Mouse (Mus musculus) kidney, embryonic 15.5 days (tissue): ENCODE measurements at regions not wholly inside any gene's neighbourhood (a gene's known extent, or its start where the extent isn't known, plus 50 kb on each side); places are given as distances from the start of the nearest gene placed in this dataset.

ENCODE experiments used
- ATAC-seq: fragments of 200-750 bp; cut with Nextera tagmentation; replicated peaks from 2 replicates; pipeline ENCODE4 v1.8.0; 2017; ENCODE audit warnings: moderate TSS enrichment; ENCODE audit not compliant: low FRiP score
- H3K27ac ChIP-seq: fragments of 300-500 bp; sonication (generic); 2 replicates; pipeline ENCODE4 v1.5.1; 2015; ENCODE audit warnings: mild to moderate bottlenecking, inconsistent platforms
- H3K27me3 ChIP-seq: fragments of 300-500 bp; sonication (generic); 2 replicates; pipeline ENCODE4 v1.6.1; 2015; ENCODE audit warnings: inconsistent platforms
- H3K36me3 ChIP-seq: fragments of 300-500 bp; sonication (generic); 2 replicates; pipeline ENCODE4 v1.6.1; 2015; ENCODE audit warnings: inconsistent platforms
- H3K4me1 ChIP-seq: fragments of 300-500 bp; sonication (generic); 2 replicates; pipeline ENCODE4 v1.6.1; 2015; ENCODE audit warnings: inconsistent platforms
- H3K4me2 ChIP-seq: fragments of 300-500 bp; sonication (generic); 2 replicates; pipeline ENCODE4 v1.6.1; 2015; ENCODE audit warnings: moderate library complexity, mild to moderate bottlenecking, inconsistent platforms
- H3K4me3 ChIP-seq: fragments of 300-500 bp; sonication (generic); replicated peaks from 2 replicates; pipeline ENCODE4 v1.5.1; 2015; ENCODE audit warnings: mild to moderate bottlenecking, inconsistent platforms
- H3K9ac ChIP-seq: fragments of 300-500 bp; sonication (generic); 2 replicates; pipeline ENCODE4 v1.6.1; 2015; ENCODE audit warnings: mild to moderate bottlenecking, inconsistent platforms
- H3K9me3 ChIP-seq: fragments of 300-500 bp; sonication (generic); replicated peaks from 2 replicates; pipeline ENCODE4 v1.6.1; 2016; ENCODE audit warnings: inconsistent platforms
- WGBS: fragments of 180-500 bp; shearing (Covaris S2); methylation state at CpG from one replicate; pipeline ENCODE4 v1.1.7; 2015; ENCODE audit warnings: mixed read lengths; 5-methylcytosine and 5-hydroxymethylcytosine counted together

DNA sequence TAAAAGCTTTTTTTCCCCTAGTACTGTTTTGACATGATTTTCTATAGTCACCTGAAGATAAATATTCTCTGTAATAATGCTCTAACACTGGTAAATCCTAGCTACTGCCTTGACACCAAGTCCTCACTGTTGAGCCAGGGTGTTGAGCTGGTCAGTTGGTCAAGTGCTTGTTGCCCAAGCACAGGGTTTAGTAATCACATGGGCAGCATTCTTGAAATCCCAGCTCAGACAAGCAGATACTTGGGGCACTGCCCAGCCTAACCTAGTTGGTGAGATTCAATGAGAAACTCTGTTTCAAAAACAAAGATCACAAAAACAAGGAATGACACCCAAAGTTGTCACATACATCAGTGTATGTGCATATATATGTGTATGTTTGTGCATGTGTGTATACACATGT lies 95.4 kb upstream of the Far2 start:
- Histone ChIP-seq H3K4me2 (no peak overlapping the region), H3K27me3 (no peaks in the 10 kb centered on the region), H3K4me3 (no peak overlapping the region), H3K27ac (no peak overlapping the region), H3K9me3 (no peaks in the 10 kb centered on the region), H3K9ac (no peak overlapping the region), H3K36me3 (no peaks in the 10 kb centered on the region), H3K4me1 (peaks cover 3% of the 10 kb centered on the region; the same call in 1 of the 2 replicates)
- no peak for ATAC-seq

- Histone ChIP-seq H3K4me1 (peaks cover 3% of the 10 kb centered on the region; the same call in 1 of the 2 replicates), H3K4me3 (no peak overlapping the region), H3K4me2 (no peak overlapping the region), H3K9ac (no peak overlapping the region), H3K27me3 (no peaks in the 10 kb centered on the region), H3K36me3 (no peaks in the 10 kb centered on the region), H3K9me3 (no peaks in the 10 kb centered on the region), H3K27ac (no peak overlapping the region)
- WGBS: 42% methylated on average over 5 of the region's 5 CpGs
- ATAC-seq: 0 out of 2 replicates have a peak, but pooled peaks have one; percentile 40
Observed at GRCm38 (mm10) chr6:147953058-147953679, 93.9 kb upstream of the Far2 start.

DNA sequence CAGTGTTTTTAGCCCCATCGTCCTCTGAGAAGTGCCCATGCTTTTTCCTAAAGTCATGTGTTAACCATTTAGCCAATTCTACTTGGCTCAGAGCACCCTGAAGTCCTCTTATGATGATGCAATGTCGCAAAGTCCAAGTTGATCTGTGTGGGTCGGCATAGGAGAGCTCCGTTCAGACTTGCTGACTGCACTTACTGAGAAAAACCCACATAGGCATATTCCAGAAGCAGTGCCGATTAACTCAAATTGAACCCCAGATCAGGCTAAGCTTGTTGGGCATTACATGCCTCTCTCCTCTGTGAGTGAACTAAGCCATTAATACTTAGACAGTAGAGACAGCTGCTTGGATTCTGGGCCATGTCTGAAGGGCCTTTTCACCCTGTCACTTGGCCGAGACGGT lies 93.3 kb upstream of the Far2 start:
- Histone ChIP-seq H3K4me2 (no peak overlapping the region), H3K9ac (no peak overlapping the region), H3K9me3 (no peaks in the 10 kb centered on the region), H3K36me3 (no peaks in the 10 kb centered on the region), H3K27me3 (no peaks in the 10 kb centered on the region), H3K27ac (no peak overlapping the region), H3K4me3 (no peak overlapping the region), H3K4me1 (peaks cover 3% of the 10 kb centered on the region; the same call in 1 of the 2 replicates)
- no peak for ATAC-seq
- 83% methylated on average over 7 of the region's 7 CpGs for WGBS

GRCm38 (mm10) chr6:147954253-147954652 lies 92.8 kb upstream of the Far2 start:
- WGBS: 88% methylated on average over 1 of the region's 1 CpGs
- Histone ChIP-seq H3K27me3 (no peaks in the 10 kb centered on the region), H3K4me1 (peaks cover 3% of the 10 kb centered on the region; the same call in 1 of the 2 replicates), H3K9ac (no peak overlapping the region), H3K4me3 (no peak overlapping the region), H3K9me3 (no peaks in the 10 kb centered on the region), H3K4me2 (no peak overlapping the region), H3K27ac (no peak overlapping the region), H3K36me3 (no peaks in the 10 kb centered on the region)
- ATAC-seq: no peak

GRCm38 (mm10) chr6:147954967-147955830 lies 91.9 kb upstream of the Far2 start:
- Histone ChIP-seq H3K27ac (no peak overlapping the region), H3K4me3 (no peak overlapping the region), H3K4me1 (peaks cover 3% of the 10 kb centered on the region; the same call in 1 of the 2 replicates), H3K9ac (no peak overlapping the region), H3K9me3 (no peaks in the 10 kb centered on the region), H3K36me3 (no peaks in the 10 kb centered on the region), H3K27me3 (no peaks in the 10 kb centered on the region), H3K4me2 (no peak overlapping the region)
- ATAC-seq: no peak
- 62% methylated on average over 7 of the region's 7 CpGs for WGBS

GRCm38 (mm10) chr6:147964739-147965138 lies 82.3 kb upstream of the Far2 start:
- WGBS: 87% methylated on average over 4 of the region's 4 CpGs
- no peak for ATAC-seq
- H3K4me1 ChIP-seq: no peaks in the 10 kb centered on the region
- no peaks in the 10 kb centered on the region for H3K9me3 ChIP-seq
- no peaks in the 10 kb centered on the region for H3K27me3 ChIP-seq
- H3K36me3 ChIP-seq: no peaks in the 10 kb centered on the region
- H3K4me3 ChIP-seq: no peak overlapping the region
- H3K9ac ChIP-seq: no peak overlapping the region
- no peak overlapping the region for H3K27ac ChIP-seq
- no peak overlapping the region for H3K4me2 ChIP-seq

- Histone ChIP-seq H3K4me2 (no peak overlapping the region), H3K9ac (no peak overlapping the region), H3K9me3 (no peaks in the 10 kb centered on the region), H3K36me3 (no peaks in the 10 kb centered on the region), H3K27me3 (no peaks in the 10 kb centered on the region), H3K4me3 (no peak overlapping the region), H3K4me1 (no peaks in the 10 kb centered on the region), H3K27ac (no peak overlapping the region)
- ATAC-seq: no peak
- 83% methylated on average over 2 of the region's 2 CpGs for WGBS
Observed at GRCm38 (mm10) chr6:147970162-147970608, 76.9 kb upstream of the Far2 start.

DNA sequence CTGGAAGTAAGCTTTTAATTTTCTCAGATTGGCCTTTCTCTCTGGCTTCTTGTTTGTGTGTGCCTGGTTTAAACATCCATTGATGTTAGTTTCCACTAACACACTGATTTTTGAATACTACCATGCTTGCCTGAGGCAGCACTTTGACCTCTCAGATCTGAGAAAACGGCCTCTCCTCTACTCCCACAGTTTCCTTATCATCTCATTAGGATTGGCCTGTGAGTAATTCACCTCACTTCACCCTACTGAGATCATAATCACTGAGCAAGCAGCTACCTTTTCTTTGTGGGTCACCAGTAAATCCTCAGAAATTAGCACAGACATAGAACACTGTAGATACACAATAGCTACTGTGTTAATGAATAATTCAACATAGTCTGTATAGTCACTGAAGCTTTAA lies 74.5 kb upstream of the Far2 start:
- no peak overlapping the region for H3K4me3 ChIP-seq
- no peak overlapping the region for H3K27ac ChIP-seq
- ATAC-seq: no peak
- no peaks in the 10 kb centered on the region for H3K4me1 ChIP-seq
- H3K4me2 ChIP-seq: no peak overlapping the region
- no peaks in the 10 kb centered on the region for H3K9me3 ChIP-seq
- H3K27me3 ChIP-seq: no peaks in the 10 kb centered on the region
- H3K9ac ChIP-seq: no peak overlapping the region
- H3K36me3 ChIP-seq: no peaks in the 10 kb centered on the region
- 31% methylated on average over 1 of the region's 1 CpGs for WGBS

GRCm38 (mm10) chr6:147973059-147973458 lies 74.0 kb upstream of the Far2 start:
- no peak overlapping the region for H3K4me2 ChIP-seq
- H3K9ac ChIP-seq: no peak overlapping the region
- ATAC-seq: no peak
- H3K27me3 ChIP-seq: no peaks in the 10 kb centered on the region
- H3K4me1 ChIP-seq: no peaks in the 10 kb centered on the region
- no peaks in the 10 kb centered on the region for H3K9me3 ChIP-seq
- no peak overlapping the region for H3K4me3 ChIP-seq
- no peak overlapping the region for H3K27ac ChIP-seq
- no peaks in the 10 kb centered on the region for H3K36me3 ChIP-seq
- WGBS: 61% methylated on average over 2 of the region's 2 CpGs

GRCm38 (mm10) chr6:147975917-147976316 lies 71.1 kb upstream of the Far2 start:
- no peak for ATAC-seq
- 78% methylated on average over 1 of the region's 1 CpGs for WGBS
- H3K27ac ChIP-seq: no peak overlapping the region

DNA sequence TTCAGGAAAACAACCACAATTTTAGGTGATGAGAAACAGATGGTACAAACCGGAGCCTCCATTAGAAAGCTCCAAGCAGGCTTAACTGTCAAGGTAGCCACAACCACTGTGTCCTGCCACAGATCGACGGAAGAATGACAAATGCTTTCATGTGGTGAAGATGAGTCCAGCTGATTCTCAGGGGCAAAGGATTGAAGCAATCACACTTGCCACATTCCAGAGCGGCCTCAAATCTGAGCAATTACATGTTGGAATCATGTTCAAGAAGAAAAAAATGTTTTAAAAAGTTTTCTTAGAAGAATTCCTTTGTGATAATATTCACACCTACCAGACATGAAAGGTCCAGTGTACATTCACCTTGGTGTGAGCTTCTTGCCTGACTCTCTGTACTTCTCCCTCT lies 57.7 kb upstream of the Far2 start:
- Histone ChIP-seq H3K36me3 (no peaks in the 10 kb centered on the region), H3K9ac (no peak overlapping the region), H3K27ac (no peak overlapping the region), H3K9me3 (no peaks in the 10 kb centered on the region), H3K4me1 (no peaks in the 10 kb centered on the region), H3K4me3 (no peak overlapping the region), H3K4me2 (no peak overlapping the region), H3K27me3 (no peaks in the 10 kb centered on the region)
- no peak for ATAC-seq
- WGBS: 57% methylated on average over 4 of the region's 4 CpGs

More at GRCm38 (mm10) chr6:147975917-147976316, 71.1 kb upstream of the Far2 start:
- Histone ChIP-seq H3K27me3 (no peaks in the 10 kb centered on the region), H3K4me2 (no peak overlapping the region), H3K36me3 (no peaks in the 10 kb centered on the region), H3K4me3 (no peak overlapping the region), H3K4me1 (no peaks in the 10 kb centered on the region), H3K9me3 (no peaks in the 10 kb centered on the region), H3K9ac (no peak overlapping the region)
